Mouse (Mus musculus): ENCODE measurements around the gene Ddx58.

Gene Ddx58

DNA sequence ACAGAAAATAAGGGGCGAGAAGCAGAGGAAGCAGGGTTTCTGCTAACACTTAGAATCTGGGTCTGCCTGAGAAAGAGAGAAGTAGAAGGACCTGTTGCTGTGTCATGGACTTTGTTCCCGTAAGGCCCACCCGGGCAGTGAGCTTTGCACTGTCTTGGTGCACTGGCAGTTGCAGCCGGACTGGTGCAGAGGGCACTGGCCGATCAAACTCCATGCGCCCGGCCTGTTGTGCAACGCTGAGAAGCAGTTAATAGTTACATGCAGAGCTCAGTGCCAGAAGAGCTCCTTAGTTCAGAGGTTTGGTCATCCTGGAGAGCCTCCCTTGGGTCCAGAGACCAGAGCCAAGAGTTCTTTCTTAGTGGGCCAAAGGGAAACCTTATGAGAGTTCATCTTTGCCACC is 57.9 kb downstream of the Ddx58 start:
- no peak for DNase-seq (ENCODE audit: low spot score)

DNA sequence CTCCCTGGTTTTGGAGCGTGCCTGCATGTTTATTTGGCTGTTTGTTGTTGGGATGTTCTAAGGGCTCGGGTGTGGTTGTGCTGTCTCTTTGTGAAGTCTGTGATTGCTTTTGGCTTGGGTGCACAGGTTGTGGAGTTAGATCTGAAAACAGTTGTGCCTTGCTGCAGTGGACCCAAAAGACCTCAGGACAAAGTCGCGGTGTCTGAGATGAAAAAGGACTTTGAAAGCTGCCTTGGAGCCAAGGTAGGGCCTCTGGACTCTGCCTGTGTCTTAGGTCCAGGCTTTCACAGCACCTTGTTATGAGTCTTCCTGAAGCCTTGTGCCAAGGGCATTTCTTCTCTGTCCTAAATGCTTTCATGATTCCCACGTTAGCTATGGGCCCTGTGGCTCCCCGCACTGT is 59.6 kb downstream of the Ddx58 start:
- DNase-seq (ENCODE audit: low spot score) = no peak

DNA sequence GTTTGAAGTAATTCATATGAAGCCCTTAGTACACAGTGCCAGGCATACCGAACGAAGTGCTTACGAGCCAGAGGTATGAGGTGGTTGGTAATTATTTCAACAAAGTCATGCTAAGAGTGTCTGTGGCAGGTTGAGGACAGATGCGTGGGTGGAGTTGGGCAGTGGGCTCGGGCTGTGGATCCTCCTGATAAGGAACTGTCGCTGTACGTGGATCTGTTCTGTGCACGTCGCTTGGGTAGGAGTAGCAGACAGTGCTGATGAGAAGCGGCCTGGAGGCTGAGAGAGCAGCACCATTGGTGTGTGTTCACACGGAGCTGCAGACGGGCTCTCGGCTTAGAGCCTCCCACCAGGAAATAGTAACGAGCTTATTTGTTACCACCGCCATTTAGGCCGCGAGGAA is 61.0 kb downstream of the Ddx58 start:
- DNase-seq (ENCODE audit: low spot score) = no peak

DNA sequence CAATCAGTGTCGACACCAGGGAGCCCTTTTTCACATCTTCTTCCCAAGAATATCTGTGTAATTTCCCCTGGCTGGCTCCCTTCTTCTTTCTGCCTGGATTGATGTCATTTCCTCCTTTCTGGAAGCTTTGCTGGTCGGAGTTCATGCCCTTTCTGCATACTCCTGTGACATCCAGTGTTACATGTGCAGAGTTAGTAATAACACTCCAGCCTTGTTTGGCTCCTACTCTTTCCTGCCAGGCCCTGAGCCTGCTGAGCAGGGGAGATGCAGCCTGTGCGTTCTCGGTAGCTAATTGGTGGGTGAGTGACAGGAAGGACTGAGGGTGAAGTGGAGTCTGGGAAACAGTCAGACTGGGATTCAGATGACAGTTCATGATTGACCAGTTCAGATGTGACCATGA is 65.3 kb downstream of the Ddx58 start:
- no peak for DNase-seq (ENCODE audit: low spot score)

DNA sequence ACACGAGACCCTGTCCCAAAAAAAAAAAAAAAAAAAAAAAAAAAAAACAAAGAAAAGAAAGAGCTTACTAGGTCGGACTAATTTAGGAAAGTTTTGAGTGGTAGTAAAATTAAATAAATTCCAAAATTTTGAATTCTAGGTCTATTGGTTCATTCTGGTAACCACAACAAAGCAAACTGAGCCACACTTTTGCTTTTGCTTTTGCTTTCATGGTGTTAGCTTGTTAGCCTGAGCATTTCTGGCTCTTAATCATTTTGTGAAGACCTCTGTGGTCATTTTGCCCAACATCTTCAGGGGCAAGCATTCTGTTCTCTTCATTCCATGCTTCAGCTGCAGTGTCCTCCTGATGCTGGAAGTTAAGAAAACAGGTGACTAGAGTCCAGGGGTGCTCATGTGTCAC is 67.3 kb downstream of the Ddx58 start:
- DNase-seq (ENCODE audit: low spot score) = no peak

DNA sequence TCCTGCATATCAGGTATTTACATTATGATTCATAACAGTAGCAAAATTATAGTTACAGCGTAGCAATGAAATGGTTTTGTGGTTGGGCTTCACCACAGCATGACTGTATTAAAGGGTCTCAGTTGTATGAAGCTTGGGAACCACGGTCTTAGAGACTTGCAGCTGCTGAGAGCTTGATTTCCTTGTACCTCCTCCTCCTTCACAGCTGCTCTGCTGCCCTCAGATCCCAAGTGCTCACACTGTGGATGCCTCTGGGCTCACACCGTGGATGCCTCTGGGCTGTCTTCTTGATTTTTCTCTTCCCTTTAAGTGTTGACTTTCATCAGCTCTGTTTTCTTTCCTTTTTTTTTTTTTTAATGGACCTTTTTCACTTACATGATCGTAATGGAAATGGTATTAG is 68.2 kb downstream of the Ddx58 start:
- no peak for DNase-seq (ENCODE audit: low spot score)

DNA sequence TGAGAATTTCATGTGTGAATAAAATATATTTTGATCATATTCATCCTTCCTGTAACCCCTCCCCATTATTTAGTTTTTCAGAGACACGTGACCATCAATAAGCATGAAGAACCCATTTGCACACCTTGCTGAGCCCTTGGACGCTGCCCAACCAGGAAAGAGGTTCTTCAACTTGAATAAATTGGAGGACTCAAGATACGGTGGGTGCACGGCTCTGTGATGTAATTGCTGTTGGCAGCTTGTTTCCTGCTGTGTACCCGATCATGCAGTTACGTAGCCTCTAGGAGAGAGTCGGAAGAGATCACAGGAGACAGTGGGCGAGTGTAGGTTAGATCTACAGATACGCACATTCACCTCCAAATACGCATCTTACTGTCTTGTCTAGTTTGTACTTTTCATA is 76.0 kb downstream of the Ddx58 start:
- no peak for DNase-seq (ENCODE audit: low spot score)

DNA sequence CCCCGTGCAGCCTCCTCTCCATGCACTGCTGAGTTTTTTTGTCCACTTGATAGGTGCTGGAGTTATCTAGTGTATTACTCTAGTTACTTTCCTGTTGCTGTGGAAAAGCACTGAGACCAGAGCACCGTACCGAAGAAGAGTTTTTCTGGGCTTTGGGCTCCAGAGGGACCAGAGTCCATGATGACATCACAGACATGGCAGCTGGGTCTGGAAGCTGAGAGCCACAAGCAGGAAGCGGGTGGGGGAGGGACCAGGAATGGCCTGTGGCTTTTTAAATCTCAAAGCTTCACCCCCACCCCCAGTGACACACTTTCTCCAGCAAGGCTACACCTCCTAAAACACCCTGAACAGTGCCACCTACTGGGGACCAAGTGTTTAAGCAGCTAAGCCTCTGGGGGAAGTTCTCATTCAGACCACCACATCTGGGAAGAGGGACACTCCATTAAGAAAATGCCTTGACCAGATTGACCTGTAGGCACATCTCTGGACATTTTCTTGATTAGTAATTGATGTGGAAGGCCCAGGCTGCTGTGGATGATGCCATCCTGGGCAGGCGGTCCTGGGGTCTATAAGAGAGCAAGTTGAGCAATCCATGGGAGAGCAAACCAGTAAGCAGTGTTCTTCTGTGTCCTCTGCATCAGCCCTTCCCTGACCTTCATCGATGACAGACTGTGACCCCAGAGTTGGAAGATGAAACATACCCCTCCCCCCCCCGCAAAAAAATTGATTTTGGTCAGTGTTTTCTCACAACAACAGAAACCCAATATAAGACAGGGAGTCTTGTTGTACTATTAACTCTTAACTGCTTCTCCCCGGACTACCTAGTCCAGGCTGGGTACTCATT is 78.8 kb downstream of the Ddx58 start:
- DNase-seq (ENCODE audit: low spot score) = no peak

DNA sequence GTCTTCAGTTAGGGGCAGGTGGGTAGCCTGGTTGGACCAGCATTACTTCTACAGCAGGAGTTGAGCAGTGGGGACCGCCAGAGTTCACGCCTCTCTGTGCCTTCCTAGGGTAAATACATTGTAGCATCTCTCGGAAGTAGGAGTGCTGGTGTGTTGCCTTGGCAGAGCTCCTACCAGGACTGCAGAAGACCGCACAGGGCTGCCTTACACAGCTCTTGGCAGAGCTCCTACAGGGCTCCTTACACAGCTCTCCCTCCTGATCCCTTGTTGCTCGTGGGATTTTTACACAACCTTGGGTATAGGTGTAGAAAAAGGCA is 81.4 kb downstream of the Ddx58 start:
- no peak for DNase-seq (ENCODE audit: low spot score)

DNA sequence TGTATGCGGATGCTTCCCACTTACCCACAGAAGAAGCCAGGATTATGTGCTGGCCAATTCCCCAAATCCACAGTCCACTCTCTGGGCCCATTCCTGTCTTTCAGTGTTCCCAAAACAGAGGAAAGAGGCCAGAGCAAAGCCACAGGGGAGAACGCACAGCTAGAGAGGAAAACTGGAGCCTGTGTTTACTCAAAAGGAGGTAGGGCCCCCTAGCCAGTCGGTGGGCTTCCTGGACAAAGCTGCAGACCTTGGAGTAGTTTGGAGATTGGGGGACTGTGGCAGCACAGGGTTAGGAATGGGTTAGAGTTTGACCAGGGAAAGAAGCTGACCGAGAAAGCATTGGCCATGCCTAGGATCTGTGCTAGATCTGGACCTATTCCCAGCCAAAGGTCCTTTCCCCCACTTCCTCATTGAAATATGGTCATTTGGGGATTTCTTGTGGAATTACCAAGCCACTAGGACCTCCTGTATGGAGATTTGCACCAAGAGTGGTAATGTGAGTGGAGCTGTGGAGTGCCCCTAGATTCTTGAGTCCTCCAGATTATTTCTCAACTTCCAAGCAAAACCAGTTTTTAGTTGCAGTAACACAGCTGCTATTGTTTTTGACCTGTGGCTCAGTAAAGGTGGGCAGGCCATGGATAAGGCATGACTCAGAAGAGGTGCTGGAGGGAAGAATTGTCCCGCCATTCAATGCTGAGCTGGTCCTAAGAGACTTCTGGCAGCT is 82.0 kb downstream of the Ddx58 start:
- DNase-seq (ENCODE audit: low spot score) = no peak

DNA sequence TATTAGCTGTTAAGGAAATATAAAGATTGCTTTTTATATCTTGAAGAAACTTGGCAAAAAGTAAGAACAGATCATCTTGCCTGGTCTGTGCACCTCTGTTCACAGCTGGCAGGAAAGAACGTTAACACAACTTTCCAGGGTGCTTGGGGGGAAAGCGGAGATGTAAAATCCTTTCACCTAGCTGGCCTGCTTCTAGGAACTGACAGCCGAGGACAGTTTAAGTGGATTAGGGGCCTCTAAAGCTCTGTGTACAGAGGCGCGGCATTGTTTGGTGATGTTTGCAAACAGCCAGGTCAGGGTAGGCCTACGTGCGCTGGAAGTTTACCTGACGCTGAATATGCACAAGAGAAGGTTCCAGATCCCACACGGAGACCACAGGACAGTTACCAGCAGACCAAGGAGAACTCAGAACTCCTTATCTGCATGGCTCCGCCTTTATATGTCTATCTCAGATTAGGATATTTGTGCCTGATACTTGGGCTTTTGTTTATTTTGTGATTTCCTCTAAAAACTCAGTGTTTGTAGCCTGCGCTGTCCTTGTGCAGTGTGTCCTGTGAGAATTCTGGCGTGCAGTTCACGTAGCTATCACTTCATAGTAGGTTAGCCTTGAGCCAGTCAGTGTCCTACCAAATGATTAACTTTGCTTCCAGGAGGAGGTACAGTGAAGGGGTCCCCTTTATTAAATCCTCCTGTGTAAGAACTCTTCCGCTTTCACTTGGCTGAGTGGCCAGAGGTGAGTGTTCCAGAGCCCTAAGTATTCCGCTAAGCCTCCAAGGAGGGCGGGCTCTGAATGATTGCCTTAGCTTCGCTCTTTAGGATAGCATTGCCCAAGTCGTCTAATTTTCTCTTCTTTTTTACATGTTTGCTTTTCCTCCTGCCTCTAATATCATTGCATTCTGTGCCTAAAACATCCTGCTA is 82.8 kb downstream of the Ddx58 start:
- DNase-seq (ENCODE audit: low spot score) = no peak

DNA sequence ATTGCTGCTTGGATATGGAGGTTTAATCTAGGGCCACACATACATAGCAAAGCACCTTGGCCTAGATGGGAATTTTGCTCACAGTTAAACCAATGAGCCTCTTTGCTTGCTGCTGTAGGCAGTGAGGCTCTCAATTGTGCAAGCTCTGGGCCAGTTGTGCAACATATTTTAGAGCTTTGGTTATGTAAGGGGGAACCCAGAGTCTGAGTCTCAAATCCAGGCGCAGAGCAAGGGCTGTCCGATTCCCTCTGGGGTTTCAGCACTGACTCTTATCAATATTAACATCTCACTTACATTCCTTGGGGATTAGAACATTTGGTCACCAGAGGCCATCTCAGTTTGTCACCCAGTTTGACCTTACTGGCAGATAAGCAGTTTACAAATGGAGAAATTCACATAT is 83.5 kb downstream of the Ddx58 start:
- no peak for DNase-seq (ENCODE audit: low spot score)

DNA sequence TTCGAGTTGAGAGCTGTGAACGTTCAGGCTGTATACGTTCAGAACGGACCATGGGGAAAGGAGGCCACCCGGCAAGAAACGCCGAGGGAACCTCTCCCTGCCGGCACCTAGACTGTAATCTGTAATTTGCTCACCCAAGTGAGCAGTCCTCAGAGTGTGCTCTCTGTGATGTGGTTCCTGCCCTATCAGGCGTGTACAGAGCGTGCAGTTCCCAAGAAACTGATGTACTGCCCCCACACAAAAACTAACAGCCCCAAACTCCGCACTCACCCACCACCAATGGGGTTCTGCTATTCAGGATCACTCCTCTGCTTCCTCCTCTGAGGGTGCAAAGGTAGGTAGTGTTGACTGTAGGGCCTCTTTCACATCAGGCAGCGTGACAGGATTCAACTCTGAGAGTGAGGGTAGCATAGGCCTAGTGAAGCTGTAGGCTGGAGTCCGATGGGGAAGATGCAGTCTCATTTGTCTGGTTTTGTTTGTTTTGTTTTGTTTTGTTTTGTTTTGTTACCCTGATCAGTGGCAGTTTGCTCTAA is 84.1 kb downstream of the Ddx58 start:
- DNase-seq (ENCODE audit: low spot score) = no peak

DNA sequence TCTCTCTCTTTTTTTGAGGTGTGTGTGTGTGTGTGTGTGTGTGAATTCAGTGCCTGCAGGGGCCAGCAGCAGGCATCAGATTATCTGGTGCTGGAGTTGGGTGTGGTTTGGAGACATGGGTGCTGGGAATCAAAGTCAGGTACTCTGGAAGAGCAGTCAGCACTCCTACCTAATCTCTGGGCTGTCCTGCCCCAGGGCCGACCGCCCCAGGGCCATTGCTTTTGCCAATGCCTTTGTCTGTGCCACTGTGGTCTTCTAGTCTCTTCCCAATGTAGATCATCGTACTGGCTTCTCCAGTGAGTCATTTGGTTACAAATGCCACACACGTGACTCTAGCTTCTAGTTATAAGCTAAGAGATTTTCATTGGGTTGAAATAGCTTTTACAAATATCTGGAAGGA is 84.9 kb downstream of the Ddx58 start:
- DNase-seq (ENCODE audit: low spot score) = no peak
